Mouse (Mus musculus): ENCODE data around the gene Pyroxd1. TPM values are rescaled to one million over a fixed set of nuclear protein-coding genes. Genes with fewer than 3 reads are reported as not detected.

Pyroxd1 gene
- 21.5 and 23.2 TPM in 2 replicates for polyA plus RNA-seq (2015; fragmentation: Nextera tagmentation; extraction: Ambion mirVana)

- WGBS, result under 1% methylated on average over 48 of the region's 48 CpGs
- peaks cover 13% of the 10 kb centered on the region for H3K4me1 ChIP-seq (replicated peaks)
- H3K9ac ChIP-seq, result peak within 1 kb of the TSS; percentile 73
- ATAC-seq (ENCODE audit: low read depth), result peak; percentile 97
- H3K27me3 ChIP-seq, result no peaks in the 10 kb centered on the region
- H3K4me2 ChIP-seq, result peak within 1 kb of the TSS; percentile 63
- H3K27ac ChIP-seq (replicated peaks), result peak within 1 kb of the TSS; percentile 85
- H3K36me3 ChIP-seq, result peaks cover 26% of the 10 kb centered on the region
- H3K4me3 ChIP-seq, result peak within 1 kb of the TSS; percentile 67
- H3K9me3 ChIP-seq, result no peaks in the 10 kb centered on the region
Measured at GRCm38 (mm10) chr6:142345440-142346038, at the start of gene Pyroxd1. TSS of gene Pyroxd1 (plus strand) at chr6:142345654.

- WGBS, result 50% methylated on average over 4 of the region's 4 CpGs
- Histone ChIP-seq H3K4me1 (replicated peaks) (no peaks in the 10 kb centered on the region), H3K9me3 (no peaks in the 10 kb centered on the region), H3K4me3 (no peak within 1 kb of the TSS), H3K4me2 (no peak within 1 kb of the TSS), H3K36me3 (no peaks in the 10 kb centered on the region), H3K27ac (replicated peaks) (no peak within 1 kb of the TSS), H3K9ac (no peak within 1 kb of the TSS), H3K27me3 (no peaks in the 10 kb centered on the region)
- no peak for ATAC-seq (ENCODE audit: low read depth)
Measured at GRCm38 (mm10) chr6:142298098-142298497, 47.4 kb upstream of the Pyroxd1 start, which contains the start of gene Iapp. TSS of gene Iapp (plus strand) at chr6:142298423.

GRCm38 (mm10) chr6:142305076-142305475 is 40.4 kb upstream of the Pyroxd1 start:
- Histone ChIP-seq H3K4me1 (replicated peaks) (no peaks in the 10 kb centered on the region), H3K36me3 (no peaks in the 10 kb centered on the region), H3K9ac (no peak overlapping the region), H3K9me3 (0 out of 2 replicates have a peak, but pooled peaks cover 5% of the 10 kb centered on the region), H3K27me3 (no peaks in the 10 kb centered on the region), H3K4me2 (no peak overlapping the region), H3K4me3 (no peak overlapping the region), H3K27ac (replicated peaks) (no peak overlapping the region)
- ATAC-seq (ENCODE audit: low read depth), result no peak

- H3K27me3 ChIP-seq, result no peaks in the 10 kb centered on the region
- H3K4me1 ChIP-seq (replicated peaks), result no peaks in the 10 kb centered on the region
- WGBS, result 86% methylated on average over 5 of the region's 5 CpGs
- ATAC-seq (ENCODE audit: low read depth), result no peak
- 0 out of 2 replicates have a peak, but pooled peaks cover 5% of the 10 kb centered on the region for H3K9me3 ChIP-seq
- no peak overlapping the region for H3K27ac ChIP-seq (replicated peaks)
- H3K36me3 ChIP-seq, result no peaks in the 10 kb centered on the region
- H3K9ac ChIP-seq, result no peak overlapping the region
- H3K4me2 ChIP-seq, result no peak overlapping the region
- no peak overlapping the region for H3K4me3 ChIP-seq
Measured at GRCm38 (mm10) chr6:142314285-142314684, 31.2 kb upstream of the Pyroxd1 start.

- Histone ChIP-seq H3K9me3 (no peaks in the 10 kb centered on the region), H3K36me3 (no peaks in the 10 kb centered on the region), H3K27ac (replicated peaks) (no peak overlapping the region), H3K4me2 (no peak overlapping the region), H3K4me1 (replicated peaks) (no peaks in the 10 kb centered on the region), H3K27me3 (no peaks in the 10 kb centered on the region), H3K9ac (no peak overlapping the region), H3K4me3 (no peak overlapping the region)
- ATAC-seq (ENCODE audit: low read depth), result no peak
Measured at GRCm38 (mm10) chr6:142317106-142317505, 28.3 kb upstream of the Pyroxd1 start.

- Histone ChIP-seq H3K4me3 (no peak within 1 kb of the TSS), H3K36me3 (no peaks in the 10 kb centered on the region), H3K27me3 (no peaks in the 10 kb centered on the region), H3K9ac (no peak within 1 kb of the TSS), H3K4me1 (replicated peaks) (no peaks in the 10 kb centered on the region), H3K4me2 (no peak within 1 kb of the TSS), H3K9me3 (no peaks in the 10 kb centered on the region), H3K27ac (replicated peaks) (no peak within 1 kb of the TSS)
- 31% methylated on average over 4 of the region's 4 CpGs for WGBS
- ATAC-seq (ENCODE audit: low read depth), result no peak
Measured at GRCm38 (mm10) chr6:142322881-142323280, 22.6 kb upstream of the Pyroxd1 start, which contains the start of gene Slco1a5. TSS of gene Slco1a5 (minus strand) at chr6:142322981.

- no peak overlapping the region for H3K4me2 ChIP-seq
- no peaks in the 10 kb centered on the region for H3K27me3 ChIP-seq
- H3K4me3 ChIP-seq, result no peak overlapping the region
- H3K36me3 ChIP-seq, result no peaks in the 10 kb centered on the region
- H3K9me3 ChIP-seq, result no peaks in the 10 kb centered on the region
- 73% methylated on average over 3 of the region's 3 CpGs for WGBS
- no peak overlapping the region for H3K9ac ChIP-seq
- H3K27ac ChIP-seq (replicated peaks), result no peak overlapping the region
- no peaks in the 10 kb centered on the region for H3K4me1 ChIP-seq (replicated peaks)
- no peak for ATAC-seq (ENCODE audit: low read depth)
Measured at GRCm38 (mm10) chr6:142326598-142326997, 18.9 kb upstream of the Pyroxd1 start.

GRCm38 (mm10) chr6:142329201-142329600 is 16.3 kb upstream of the Pyroxd1 start:
- H3K27ac ChIP-seq (replicated peaks), result no peak overlapping the region
- no peak for ATAC-seq (ENCODE audit: low read depth)
- H3K4me1 ChIP-seq (replicated peaks), result no peaks in the 10 kb centered on the region
- H3K4me3 ChIP-seq, result no peak overlapping the region
- no peaks in the 10 kb centered on the region for H3K36me3 ChIP-seq
- no peak overlapping the region for H3K9ac ChIP-seq
- H3K27me3 ChIP-seq, result no peaks in the 10 kb centered on the region
- H3K4me2 ChIP-seq, result no peak overlapping the region
- no peaks in the 10 kb centered on the region for H3K9me3 ChIP-seq
- 60% methylated on average over 1 of the region's 1 CpGs for WGBS

- Histone ChIP-seq H3K4me3 (no peak overlapping the region), H3K9ac (no peak overlapping the region), H3K36me3 (no peaks in the 10 kb centered on the region), H3K4me1 (replicated peaks) (no peaks in the 10 kb centered on the region), H3K27me3 (no peaks in the 10 kb centered on the region), H3K27ac (replicated peaks) (no peak overlapping the region), H3K9me3 (no peaks in the 10 kb centered on the region), H3K4me2 (no peak overlapping the region)
- WGBS, result 75% methylated on average over 2 of the region's 2 CpGs
- ATAC-seq (ENCODE audit: low read depth), result no peak
Measured at GRCm38 (mm10) chr6:142338961-142339360, 6.5 kb upstream of the Pyroxd1 start.

- H3K4me2 ChIP-seq, result no peak overlapping the region
- ATAC-seq (ENCODE audit: low read depth), result no peak
- no peaks in the 10 kb centered on the region for H3K9me3 ChIP-seq
- no peak overlapping the region for H3K4me3 ChIP-seq
- no peak overlapping the region for H3K9ac ChIP-seq
- no peaks in the 10 kb centered on the region for H3K36me3 ChIP-seq
- no peaks in the 10 kb centered on the region for H3K4me1 ChIP-seq (replicated peaks)
- no peak overlapping the region for H3K27ac ChIP-seq (replicated peaks)
- WGBS, result 45% methylated on average over 2 of the region's 2 CpGs
- no peaks in the 10 kb centered on the region for H3K27me3 ChIP-seq
Measured at GRCm38 (mm10) chr6:142339576-142339975, 5.9 kb upstream of the Pyroxd1 start.

GRCm38 (mm10) chr6:142343561-142343960 is 1.9 kb upstream of the Pyroxd1 start:
- Histone ChIP-seq H3K27ac (replicated peaks) (no peak overlapping the region), H3K36me3 (peaks cover 7% of the 10 kb centered on the region), H3K9ac (no peak overlapping the region), H3K4me3 (no peak overlapping the region), H3K27me3 (no peaks in the 10 kb centered on the region), H3K9me3 (no peaks in the 10 kb centered on the region), H3K4me2 (no peak overlapping the region), H3K4me1 (replicated peaks) (peaks cover 13% of the 10 kb centered on the region)
- no peak for ATAC-seq (ENCODE audit: low read depth)
- WGBS, result 79% methylated on average over 2 of the region's 2 CpGs

- ATAC-seq (ENCODE audit: low read depth), result no peak
- H3K4me3 ChIP-seq, result peak overlapping the region; percentile 67
- H3K4me1 ChIP-seq (replicated peaks), result peaks cover 13% of the 10 kb centered on the region
- H3K9ac ChIP-seq, result peak overlapping the region; percentile 73
- H3K9me3 ChIP-seq, result no peaks in the 10 kb centered on the region
- peak overlapping the region; percentile 63 for H3K4me2 ChIP-seq
- peaks cover 34% of the 10 kb centered on the region for H3K36me3 ChIP-seq
- 65% methylated on average over 12 of the region's 12 CpGs for WGBS
- no peaks in the 10 kb centered on the region for H3K27me3 ChIP-seq
- H3K27ac ChIP-seq (replicated peaks), result peak overlapping the region; percentile 85
Measured at GRCm38 (mm10) chr6:142346181-142347110, 992 bp downstream of the Pyroxd1 start.

Data from neural tube, embryonic 13.5 days (tissue).